Mouse (Mus musculus) erythroblast, adult 5-6 weeks (primary cell): Measurements from ENCODE around the gene Ccdc103. TPM values are rescaled to one million over a fixed set of nuclear protein-coding genes. Genes with fewer than 3 reads are reported as not detected.

Experiments used
- ATAC-seq: replicated peaks from 2 replicates; pipeline ENCODE4 v1.8.0; 2016; ENCODE audit warnings: moderate number of reproducible peaks, mild to moderate bottlenecking, moderate TSS enrichment, inconsistent platforms; ENCODE audit not compliant: poor library complexity, low FRiP score, severe bottlenecking
- total RNA-seq, 2 experiments: library from RNA; stranded (forward) in 1 of 2; stranded (reverse) in 1 of 2; fragments of 150-400 nt in 1 of 2; fragments of 200-764, 138-1000 nt in 1 of 2; gene quantifications; 2 replicates each; pipeline versions ENCODE4 v1.2.3 to v1.2.4; 2015 to 2017; ENCODE audit warnings: low replicate concordance in 2 of 2

Gene Ccdc103
- total RNA-seq, 2 experiments from 2014 or later = not detected

DNA sequence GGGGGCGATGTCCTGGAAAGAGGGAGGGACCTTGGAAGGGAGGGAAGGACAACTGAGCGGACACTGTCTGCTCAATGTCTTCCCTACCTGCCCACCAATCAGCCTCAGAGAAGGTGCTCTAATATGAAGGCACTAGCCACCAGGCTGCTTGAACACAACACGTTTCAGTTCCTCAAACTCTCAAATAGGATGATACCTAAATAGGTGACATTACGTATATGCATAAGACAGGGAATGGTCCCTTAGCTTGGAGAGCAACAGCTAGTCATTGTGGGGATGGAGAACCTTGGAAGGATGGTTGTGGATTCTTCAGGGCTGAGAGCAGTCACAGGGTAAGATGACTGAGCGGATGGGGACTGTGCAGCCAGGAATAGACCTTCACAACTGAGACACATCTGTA, 6.4 kb downstream of the Ccdc103 start:
- ATAC-seq = no peak

DNA sequence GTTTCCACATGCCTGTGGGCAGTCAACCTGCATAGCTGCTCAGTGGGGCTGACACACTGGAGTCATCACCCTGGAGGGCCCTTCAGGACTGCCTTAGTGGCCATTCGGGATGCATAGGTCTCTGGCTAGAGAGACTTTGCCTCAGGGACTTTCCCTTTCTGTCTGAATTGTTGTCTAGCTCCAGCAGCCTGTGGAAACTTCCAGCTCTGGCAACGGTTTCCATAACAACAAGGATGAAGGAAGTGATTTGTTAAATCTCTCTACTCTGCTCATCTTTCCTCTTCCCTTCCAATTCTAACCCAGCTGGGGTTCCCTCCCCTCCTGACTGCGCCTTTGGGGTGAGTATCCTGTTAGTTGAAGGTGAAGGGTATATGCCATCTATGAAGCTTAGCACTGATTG, 7.1 kb downstream of the Ccdc103 start:
- ATAC-seq = no peak

DNA sequence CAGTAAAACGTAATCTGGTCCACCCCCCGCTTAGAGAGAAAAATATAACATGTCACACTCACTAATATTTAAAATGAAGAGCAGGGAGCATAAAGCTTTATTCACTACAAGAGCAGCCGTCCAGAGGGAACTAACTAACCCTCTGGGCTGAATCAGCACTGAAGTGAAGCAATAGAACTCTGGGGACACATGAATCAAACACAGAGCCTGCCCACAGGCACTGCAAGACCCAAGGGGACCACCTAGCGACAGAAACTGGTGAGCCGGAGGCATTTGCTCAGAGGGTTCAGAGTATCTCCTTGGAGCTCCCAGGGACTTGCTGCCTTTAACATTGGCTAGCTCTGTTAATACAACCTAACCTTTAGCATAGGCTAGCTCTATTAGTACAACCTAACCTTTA, 9.1 kb downstream of the Ccdc103 start:
- no peak for ATAC-seq

DNA sequence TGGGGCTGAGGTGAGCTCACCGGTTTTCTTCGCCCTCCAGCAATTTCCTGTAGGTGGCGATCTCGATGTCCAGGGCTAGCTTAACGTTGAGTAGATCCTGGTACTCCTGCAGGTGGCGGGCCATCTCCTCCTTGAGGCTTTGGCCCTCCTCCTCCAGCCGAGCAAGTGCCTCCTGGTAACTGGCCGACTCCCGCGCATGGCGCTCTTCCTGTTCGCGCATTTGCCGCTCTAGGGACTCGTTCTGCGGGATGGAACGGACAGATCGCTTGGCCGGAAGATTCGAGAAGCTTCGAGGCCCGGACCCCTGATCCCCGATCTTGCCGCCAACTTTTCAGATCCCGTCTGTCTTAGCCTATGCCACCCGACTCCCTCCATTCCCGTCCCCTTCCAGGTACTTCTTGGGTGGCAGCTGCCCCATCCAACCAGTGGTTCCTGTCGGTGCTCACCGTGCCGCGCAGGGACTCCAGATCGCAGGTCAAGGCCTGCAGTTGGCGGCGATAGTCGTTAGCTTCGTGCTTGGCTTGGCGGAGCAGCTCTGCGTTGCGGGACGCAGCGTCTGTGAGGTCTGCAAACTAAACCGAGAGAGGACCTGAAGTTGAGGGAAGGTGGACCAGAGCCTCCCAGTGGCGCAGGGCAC, 12.1 kb downstream of the Ccdc103 start:
- peak; percentile 81 for ATAC-seq

DNA sequence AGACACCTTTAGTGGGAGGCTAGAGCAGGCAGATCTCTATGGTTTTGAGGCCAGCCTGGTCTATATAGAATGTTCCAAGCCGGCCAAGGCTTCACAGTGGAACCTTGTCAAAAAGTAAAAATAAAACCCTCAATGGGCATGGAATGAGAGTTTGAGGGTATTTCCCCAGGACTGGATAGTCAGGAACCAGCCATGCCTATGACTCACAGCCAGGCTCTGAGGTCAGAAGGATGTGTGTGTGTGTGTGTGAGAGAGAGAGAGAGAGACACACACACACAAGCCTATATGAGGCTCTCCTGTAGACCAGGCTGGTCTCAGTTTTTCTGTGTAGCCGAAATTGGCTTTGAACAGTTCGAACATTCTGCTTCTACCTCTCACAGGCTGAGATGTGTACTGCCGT, 13.7 kb downstream of the Ccdc103 start:
- ATAC-seq = no peak

DNA sequence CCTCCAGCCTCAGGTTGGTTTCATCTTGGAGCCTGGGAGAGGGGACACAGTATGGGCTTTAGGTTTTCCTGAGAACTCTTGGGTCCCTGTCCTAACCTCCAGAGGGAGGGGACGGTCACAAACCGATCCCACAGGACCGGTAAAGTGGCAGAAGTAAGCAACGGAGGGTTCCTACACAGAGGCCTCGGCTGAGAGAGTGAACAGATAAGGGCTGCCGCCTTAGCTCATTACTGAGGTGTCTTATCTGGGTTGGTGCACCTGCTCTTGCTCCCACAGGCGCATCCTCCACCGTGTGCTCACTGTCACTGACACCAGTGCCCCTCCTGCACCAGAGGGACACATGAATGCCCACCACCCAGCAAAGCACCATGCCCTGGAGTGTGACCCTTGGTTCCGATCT, 14.8 kb downstream of the Ccdc103 start:
- peak; percentile 82 for ATAC-seq

DNA sequence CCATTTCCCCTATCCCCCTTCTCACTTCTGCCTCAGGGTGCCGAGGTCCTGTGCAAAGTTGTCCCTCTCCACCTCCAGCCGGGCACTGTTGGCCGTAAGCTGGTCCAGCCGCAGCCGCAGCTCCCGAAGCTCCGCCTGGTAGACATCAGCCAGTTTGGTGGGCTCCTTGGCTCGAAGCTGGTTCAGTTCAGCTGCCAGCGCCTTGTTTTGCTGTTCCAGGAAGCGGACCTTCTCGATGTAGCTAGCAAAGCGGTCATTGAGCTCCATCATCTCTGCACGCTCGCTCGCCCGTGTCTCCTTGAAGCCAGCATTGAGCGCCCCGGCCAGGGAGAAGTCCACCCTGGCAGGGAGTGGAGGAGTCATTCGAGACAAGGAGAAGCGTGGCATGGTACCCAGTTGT, 15.6 kb downstream of the Ccdc103 start:
- no peak for ATAC-seq

DNA sequence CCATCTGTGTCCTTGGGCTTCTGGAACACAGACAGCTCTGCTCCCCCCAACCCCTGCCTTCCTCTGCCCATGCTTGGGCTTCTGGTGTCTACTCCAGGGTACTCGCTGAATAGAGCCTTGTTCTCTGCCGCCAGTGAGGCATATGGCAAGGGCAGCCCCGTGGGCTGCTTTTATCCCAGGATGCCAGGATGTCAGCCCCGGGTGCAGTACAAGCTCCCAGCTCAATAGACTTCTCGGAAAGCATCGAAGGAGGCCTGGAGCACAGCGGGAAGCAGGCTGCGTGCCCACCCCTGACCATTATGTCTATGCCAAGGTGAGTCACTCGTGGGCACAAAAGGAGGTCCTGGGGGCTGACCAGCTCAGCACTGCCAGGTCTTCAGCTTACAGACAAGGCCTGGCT, 17.4 kb downstream of the Ccdc103 start:
- ATAC-seq = no peak

DNA sequence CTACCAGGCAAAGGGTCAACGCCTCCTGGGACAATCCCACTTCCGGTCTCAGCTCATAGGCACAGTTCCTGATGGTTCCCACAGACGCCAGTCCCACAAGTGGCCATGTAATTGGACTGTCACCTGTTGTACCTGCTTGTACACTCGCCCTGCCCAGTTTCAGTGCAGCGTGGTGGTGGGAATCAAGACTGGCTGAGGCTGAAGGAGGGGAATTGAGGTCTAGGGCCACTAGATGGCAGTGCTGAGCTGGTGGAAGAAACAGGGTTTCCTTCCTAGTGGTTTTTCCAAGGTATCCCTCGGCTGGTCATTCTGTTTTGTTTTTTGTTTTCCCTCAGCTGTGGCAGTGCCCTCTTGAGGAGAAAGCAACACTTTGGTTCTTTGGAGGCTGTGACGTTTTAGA, 19.8 kb downstream of the Ccdc103 start, which contains the start of gene Gfap:
TSS of gene Gfap (minus strand) at position 150 of the 400 bp plus-strand sequence.
- ATAC-seq = peak; percentile 59

DNA sequence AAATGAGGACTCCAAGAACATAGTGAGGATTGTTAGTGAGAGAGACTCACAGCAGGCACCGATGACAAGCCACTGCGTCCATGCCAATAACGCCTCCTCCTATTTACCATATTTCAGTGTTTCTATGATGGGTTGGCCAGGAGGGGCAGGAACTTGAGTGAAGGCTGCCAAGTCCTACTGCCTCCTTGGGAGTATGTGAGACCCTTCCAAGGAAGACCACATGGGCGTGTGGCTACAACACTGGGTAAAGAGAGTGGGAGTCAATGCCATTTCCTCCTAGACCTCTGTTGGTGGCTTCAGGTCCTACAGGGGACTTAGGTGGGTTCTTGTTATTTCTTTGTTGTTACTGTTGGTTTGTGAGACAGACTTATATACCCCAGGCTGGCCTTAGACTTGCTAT, 20.2 kb downstream of the Ccdc103 start:
- ATAC-seq = peak; percentile 16

DNA sequence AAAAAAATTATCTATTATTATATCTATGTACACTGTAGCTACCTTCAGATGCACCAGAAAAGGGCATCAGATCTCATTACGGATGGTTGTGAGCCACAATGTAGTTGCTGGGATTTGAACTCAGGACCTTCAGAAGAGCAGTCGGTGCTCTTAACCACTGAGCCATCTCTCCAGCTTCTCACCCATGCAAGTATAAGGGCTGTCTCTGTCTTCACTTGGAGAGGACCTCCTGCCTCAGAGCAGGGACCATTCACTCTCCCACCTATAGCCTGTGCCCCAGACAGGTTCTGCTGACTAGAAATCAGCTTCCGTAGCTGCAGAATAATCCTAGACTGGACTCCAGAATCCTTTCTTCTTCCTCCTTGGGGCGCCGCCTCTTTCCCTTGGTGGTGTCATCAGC, 21.1 kb downstream of the Ccdc103 start:
- no peak for ATAC-seq

DNA sequence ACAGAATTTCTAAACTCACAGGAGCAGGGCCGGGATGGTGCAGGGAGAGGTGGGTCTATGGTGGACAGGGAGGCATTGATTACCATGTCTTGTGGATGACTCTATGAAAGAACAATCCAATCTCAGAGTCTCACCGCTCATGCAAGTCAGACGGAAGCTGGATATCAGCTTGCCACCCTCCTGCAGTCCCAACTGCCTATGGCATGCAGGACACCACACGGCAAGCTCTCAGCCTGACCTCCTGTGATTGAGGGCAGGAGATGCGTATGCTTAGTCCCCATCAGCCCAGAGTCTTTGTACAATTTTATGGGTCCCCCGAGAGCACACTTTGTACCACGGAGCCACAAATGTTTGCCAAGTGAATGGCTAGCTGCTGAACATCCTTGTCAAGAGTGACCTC, 22.6 kb downstream of the Ccdc103 start:
- no peak for ATAC-seq

DNA sequence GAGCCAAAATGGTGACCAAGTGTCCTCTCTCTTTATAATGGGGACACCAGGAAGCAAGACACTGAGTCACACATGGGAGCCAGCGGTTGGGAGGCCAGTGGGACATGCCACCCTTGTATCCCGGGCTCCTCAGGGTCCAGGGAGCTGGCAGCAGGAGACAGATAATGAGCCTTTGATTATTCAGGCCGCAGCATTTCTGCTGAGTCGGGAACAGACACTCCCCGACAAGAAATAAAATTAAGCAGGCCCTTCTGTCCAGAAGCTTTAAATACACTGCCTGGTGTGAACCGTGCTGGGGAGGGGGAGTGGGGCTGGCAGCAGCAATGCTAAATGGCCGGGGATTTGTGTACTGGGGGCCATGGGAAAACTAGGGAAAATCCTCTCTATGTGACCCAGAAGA, 30.4 kb downstream of the Ccdc103 start:
- ATAC-seq = no peak

DNA sequence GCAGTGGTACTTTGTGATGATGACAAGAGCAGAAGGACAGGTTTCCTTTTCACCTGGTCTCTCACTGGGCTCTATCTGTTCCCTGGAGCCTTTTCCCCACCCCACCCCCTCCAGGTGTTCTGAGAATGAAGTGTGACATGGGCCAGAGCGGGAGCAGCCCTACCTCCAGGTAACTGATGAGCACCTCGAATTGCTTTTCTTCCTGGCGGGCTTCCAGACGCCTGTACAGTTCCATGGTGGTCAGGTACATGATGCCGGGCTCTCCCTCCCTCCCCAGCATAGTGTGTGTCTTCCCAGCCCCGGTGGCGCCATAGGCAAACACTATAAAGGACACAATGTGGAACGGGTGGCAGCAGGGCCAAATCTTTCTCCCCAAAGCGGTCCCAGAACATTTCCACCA, 34.4 kb downstream of the Ccdc103 start:
- ATAC-seq = no peak

DNA sequence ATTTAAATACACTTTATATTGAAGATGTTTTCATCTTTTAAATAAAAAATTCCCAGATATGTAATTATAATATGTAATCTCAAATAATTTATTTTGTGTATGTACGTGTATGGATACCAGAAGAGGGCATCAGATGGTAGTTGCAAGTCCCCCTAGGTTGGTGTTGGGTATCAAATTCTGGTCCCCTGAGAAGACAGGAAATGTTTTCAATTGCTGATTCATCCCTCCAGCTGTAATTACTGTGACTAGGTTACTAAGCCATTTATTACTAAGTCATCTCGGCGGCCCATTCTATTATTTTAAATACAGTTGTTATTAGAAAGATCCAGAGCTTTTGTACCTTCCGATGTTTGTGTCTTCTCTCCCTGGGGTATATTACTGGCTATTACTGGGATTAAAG, 37.1 kb downstream of the Ccdc103 start:
- ATAC-seq = no peak

DNA sequence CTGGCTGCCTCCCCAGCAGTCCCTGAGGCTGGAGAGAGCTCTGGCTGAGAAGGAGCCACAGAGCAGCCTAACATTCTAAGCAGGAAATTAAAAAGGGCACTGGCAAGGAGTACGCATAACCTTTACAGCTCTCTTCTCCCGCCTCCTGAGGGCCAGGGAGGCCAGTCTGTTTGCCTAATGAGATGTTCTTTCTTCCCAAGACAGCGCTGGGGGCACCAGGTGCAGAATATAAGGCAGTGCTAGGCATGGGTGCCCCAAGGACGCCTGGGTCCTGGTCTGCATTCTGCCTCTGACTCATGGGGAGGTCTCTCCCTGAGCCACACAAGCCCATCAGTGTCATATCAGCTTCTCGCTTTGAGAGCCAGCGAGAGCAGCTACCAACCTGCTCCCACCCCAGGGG, 40.5 kb downstream of the Ccdc103 start:
- no peak for ATAC-seq

DNA sequence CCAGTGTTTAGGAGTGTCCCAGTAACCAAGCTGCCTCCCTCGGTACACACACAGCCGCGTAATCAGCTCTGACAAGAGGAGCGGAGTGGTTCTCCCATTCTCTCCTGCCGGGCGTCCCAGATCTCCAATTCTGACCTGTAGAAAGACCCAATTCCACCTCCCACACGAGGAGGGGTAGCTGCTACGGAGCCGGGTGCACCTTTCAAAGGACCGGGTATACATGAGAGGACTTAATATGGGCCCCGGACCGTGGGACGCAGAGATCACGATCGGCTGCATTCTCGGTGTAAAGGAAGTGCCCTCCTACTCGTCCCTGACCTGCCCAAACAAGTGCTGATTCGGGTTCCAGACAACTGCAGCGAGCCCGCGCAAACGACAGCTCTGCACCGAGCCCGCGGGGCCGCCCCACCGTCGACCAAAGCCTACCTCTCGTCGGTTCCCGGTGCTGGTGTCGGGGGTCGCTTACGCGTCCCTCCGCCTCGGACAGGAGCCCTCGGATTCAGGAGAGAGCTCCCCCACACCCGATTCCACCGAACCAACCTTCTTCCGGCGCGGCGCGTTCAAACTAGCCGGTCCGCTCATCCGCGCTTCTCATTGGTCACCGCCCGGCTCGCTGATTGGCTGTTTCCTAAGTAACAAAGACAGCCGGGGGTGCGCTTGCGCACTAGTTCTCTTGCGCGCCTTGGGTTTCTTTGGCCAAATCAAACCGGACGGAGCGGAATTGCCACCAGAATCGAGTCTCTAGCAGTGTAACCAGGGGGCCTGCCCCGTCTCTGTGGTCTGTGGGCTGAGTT, 43.8 kb downstream of the Ccdc103 start, which contains the start of gene Kif18b:
TSS of gene Kif18b (minus strand) at position 568 of the 794 bp plus-strand sequence.
- peak; percentile 94 for ATAC-seq

DNA sequence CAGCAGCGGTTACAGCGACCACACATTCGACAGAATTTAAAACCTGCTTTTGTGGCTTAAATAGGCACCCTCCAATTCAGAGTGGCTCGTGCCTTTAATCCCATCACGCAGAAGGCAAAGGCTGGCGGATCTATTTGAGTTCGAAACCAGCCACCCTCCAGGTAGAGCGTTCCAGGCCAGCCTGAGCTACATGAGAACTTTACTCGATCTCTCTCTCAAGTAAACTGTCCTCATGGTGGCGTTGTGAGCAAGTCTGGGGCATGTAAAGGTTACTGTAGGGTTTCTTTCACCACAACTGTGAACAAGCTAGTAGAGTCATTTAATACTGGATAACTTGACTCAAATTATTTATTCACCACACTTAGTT, 44.3 kb downstream of the Ccdc103 start:
- peak; percentile 62 for ATAC-seq

DNA sequence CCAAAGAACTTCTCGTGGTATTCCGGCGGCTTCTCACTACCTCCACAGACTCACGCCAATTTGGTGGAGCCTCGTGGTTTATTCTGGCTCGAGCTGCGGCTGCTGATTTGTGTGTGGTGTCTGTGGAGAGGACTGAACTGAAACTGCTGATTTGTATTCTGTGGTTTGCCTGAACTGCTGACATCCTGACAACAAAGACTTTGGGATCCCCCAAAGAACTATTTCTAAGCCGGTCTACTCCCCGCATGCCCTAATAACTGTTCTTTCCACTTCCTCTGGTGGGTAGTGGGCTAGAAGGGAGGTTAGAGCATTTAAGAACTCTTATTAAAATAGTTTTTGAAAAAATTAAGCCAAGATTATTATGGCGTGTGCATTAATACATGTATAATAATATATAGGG, 49.7 kb downstream of the Ccdc103 start:
- no peak for ATAC-seq
